Mouse (Mus musculus) hindlimb bud, embryonic 11.5 days (tissue): Measurements from ENCODE around the gene Frmd5.
"Not testable (repeated sequence)": the region's sequence is repeated elsewhere in the genome, so short reads cannot be mapped to it uniquely, and the experiment has no call there.

Source experiments
- DNase-seq: peaks from one replicate; pipeline ENCODE4 v3.0.0-alpha.2; 2012; ENCODE audit warnings: low read depth, low spot score; ENCODE audit errors: extremely low spot score

The Frmd5 gene

GRCm38 (mm10) chr2:121583468-121584116 lies 223.3 kb downstream of the Frmd5 start:
- DNase-seq, result no peak

DNA sequence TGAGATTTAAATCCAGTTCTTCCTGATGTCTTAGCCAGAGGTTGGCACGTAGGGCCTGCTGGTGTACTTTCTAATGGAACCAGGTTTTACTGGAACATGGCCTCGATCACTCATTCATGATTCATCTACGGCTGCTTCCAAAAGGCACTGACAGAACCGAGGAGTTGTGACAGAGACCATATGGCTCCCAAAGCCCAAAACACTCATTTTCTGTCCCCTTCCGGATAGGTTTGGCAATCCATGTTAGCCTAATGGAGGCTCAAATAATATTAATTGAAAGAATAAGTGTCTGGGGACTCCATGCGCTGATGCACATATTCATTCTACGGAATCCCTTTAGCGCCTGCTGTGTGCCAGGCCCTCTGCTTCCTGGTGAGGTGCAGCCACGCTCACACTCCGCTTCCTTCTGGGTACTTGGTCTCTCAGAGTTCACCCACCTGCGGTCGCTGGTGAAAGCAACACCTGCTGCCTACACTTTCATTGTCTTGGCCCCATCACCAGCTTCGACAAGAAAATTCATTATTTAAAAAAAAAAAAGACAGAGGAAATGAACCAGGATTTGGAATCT lies 224.0 kb downstream of the Frmd5 start:
- DNase-seq, result no peak

- no peak for DNase-seq
Measured at GRCm38 (mm10) chr2:121575741-121576201, 231.1 kb downstream of the Frmd5 start.

DNA sequence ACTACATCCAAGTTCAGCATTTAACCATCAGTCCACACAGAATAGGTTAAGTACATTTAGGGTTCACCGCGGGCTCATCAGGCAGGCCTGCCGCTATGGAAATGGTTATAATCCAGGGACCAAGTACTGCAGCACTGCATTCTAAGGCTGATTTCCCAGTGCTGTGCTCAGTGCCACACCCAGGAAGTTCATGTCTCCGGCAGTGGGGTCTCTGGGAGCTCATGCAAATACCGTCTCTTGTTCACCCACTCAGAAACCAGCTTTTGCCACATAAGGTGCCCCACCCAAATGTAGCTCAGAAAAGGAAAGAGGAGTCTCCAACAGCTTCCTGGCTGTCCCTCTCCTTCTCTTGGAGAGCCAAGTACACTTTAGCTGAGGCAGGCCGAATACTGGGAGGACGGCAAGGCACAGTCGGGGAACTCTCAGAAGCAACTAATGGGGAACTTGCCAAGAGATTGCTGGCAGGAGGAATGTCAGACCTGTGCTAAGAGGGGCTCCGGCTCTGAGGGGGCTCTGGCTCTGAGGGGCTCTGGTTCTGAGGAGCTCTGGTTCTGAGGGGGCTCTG lies 232.7 kb downstream of the Frmd5 start:
- DNase-seq, result no peak

GRCm38 (mm10) chr2:121571780-121572179 lies 235.1 kb downstream of the Frmd5 start:
- DNase-seq, result peak; percentile 54

DNA sequence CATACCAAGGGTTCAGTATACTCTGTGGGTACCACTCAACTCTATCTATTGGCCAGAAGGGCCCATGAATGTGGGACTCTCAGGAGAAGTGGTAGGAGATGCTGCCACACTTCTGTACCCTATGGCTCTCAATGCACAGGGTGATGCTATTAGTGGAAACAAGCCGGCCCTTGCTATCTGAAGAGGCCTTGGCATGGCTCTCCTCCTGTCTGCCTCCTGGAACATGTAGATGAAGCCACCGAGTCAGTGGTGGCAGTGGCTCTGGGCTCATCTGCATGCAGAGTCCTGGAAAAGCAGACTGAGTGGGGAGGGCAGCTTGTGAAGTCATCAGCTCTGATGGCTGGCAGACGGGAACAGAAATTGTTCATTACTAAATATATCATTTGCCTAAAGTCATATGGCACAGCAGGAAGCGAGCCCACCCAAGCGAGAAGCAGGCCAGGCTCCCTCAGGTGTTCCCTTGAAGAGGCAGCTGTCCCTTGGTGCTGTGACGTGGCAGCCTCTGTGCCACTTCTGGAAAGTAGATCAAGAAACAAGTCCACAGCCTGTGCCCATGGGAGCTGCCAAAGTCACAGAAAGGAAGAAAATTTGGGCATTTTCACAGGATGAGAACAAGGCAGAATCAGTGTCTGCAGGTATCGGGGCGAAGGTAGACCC lies 235.8 kb downstream of the Frmd5 start:
- no peak for DNase-seq

GRCm38 (mm10) chr2:121570049-121570448 lies 236.8 kb downstream of the Frmd5 start:
- DNase-seq, result no peak

DNA sequence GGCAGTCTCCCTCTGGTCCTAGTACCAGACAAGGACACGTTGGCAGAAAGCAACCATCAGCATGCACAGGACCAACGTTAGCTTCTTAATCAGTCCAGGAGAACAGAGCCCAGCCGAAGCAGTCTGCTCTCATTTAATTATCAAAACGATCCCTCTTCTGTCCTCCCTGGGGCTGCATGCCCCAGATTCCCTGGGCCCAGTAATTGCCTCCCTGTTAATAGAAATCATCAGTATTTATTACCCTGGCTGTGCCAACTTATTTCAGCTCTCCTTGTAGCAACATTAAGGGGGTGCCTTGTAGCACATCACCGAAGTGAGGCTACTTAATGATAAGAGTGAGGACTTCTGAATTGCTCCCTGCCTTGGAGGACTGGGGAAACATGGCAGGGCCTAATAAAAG lies 241.0 kb downstream of the Frmd5 start:
- no peak for DNase-seq

DNA sequence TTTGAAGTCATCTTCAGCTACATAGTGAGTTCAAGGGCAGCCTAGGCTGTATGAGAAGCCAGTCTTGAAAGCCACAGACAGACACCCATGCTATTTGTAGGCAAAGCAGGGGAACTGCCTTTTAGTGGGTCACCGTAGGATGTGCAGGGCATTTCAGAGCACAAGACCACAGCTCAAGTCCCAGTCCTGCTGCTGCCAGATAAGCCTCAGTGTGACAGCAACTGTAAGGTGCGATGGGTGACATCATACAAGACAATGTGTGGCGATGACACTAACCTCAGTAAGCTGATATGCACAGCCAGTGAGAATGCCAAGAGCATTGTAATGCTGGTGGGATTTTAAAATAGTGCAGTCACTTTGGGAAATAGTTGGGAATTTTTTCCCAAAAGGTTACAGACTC lies 243.8 kb downstream of the Frmd5 start:
- no peak for DNase-seq

GRCm38 (mm10) chr2:121551271-121551670 lies 255.6 kb downstream of the Frmd5 start:
- no peak for DNase-seq

- no peak for DNase-seq
Measured at GRCm38 (mm10) chr2:121549630-121550029, 257.3 kb downstream of the Frmd5 start.

DNA sequence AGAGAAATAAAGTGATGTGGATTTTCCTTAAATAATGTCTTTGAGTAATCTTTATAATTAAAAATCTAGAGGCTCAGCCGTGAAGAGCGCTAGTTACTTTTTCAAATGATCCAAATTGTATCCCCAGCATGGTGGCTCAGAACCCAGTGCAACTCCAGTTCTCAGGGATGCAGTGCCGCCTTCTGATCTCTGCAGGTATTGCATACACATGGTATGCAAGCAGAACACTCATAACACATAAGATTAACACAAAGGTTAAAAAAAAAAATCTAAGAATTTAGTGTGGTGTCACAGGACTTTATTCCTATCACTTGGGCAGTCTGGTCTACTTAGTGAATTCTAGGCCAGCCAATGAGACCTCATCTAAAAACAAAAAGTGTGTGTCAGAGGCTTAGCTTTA lies 262.1 kb downstream of the Frmd5 start:
- DNase-seq, result no peak

GRCm38 (mm10) chr2:121525056-121525455 lies 281.8 kb downstream of the Frmd5 start:
- no peak for DNase-seq

DNA sequence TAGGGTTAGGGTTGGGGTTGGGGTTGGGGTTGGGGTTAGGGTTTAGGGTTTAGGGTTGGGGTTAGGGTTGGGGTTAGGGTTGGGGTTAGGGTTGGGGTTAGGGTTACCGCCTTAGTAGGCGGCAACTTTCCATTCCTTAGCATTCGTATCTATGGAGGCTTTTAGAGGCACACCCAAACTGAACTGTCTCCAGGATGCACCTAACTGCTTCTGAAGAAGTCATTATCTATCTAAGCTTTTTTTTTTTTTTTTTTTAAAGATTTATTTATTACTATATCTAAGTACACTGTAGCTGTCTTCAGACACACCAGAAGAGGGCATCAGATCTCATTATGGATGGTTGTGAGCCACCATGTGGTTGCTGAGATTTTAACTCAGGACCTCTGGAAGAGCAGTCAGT lies 284.1 kb downstream of the Frmd5 start:
- DNase-seq, result not testable (repeated sequence)

- DNase-seq, result no peak
Measured at GRCm38 (mm10) chr2:121522006-121522405, 284.9 kb downstream of the Frmd5 start.

DNA sequence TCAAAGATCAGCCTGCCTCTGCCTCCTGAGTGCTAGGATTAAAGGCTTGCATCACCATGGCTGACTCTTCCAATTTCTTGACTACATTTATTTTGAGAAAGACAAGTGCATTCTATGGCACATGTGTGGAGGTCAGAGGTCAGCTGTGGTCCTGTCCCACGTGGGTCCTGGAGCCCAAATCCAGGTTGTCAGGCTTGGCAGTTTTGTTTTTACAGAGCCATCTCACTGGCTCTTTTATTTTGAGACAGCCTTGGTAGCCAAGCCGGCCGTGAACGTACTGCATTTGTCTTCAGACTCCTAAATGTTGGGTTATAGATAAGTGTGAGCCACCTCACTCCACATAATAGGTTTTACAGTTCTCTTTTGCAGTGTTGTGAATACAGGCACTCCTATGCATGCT lies 288.2 kb downstream of the Frmd5 start:
- not testable (repeated sequence) for DNase-seq

- DNase-seq, result no peak
Measured at GRCm38 (mm10) chr2:121518106-121518505, 288.8 kb downstream of the Frmd5 start.

DNA sequence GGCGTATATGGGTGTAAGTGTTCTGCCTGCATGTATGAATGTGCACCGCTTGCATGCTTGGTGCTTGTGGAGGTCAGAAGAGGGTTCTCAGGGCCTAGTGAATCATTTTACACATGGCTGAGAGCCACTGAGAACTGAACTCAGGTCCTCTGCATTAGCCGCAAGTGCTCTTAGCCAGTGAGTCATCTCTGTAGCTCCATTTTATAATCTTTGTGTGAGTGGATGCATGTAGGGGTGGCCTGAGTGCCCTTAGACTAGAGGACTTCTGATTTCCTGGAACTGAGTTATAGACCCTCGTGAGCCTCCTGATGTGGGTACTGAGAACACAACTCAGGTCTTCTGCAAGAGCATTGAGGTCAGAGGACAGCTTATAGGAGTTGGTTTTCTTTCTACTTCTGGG lies 292.7 kb downstream of the Frmd5 start:
- DNase-seq, result no peak

DNA sequence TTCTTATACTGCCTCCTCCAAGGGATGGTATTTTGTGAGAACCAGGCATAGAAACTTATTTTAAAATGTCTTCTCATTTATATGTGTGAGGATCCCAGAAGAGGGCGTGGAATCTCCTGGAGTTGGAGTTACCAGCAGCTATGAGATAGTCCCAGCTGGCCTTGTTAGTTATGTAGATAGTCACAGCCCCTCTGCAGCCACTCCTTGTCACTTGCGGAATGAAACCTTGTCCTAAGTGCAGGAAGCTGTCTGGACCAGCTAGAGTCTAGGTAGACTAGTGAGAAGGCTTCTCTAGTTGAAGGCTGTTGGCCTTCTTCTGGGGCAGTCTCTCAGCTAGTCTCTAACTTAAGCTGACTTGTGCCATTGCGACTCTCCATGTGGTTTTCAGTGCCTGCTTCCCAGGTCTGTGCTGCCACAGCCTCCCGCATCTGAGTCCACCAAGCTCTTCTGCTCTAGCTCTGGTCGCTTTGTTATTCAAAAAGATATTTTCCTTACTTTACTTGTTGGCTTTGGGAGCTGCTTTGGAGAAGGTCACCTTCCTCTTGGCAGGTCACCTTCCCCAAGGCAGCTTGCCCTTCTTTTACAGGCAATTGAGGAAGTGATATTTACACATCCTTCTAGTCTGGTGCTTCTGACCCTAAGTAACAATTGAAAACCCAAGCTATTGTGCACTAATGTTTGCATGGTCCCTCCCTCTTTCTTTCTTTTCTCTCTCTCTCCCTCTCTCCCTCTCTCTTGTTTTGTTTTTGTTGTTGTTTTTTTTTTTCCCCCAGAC lies 293.7 kb downstream of the Frmd5 start:
- DNase-seq, result not testable (repeated sequence)

DNA sequence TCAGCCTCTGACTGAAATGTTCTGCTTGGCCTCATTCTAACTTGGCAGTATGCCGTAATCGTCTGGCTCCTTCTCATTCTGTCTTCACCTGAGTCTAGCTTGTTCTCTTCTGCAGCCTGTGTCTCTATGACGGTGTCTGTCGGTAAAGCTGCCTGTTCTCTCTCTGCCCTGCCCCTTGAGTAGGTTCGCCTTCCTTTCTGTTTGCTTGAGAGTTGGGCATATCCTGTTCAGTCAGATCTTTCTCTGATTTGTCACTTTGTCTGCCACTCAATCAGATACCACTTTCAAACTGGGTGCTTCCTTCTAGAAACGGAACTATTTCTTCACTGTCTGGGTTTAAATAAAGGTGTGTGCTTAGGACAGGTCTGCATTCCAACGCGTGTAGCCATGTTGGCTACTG lies 295.5 kb downstream of the Frmd5 start:
- DNase-seq, result no peak

- no peak for DNase-seq
Measured at GRCm38 (mm10) chr2:121509584-121509983, 297.3 kb downstream of the Frmd5 start.
